Mouse (Mus musculus) central nervous system, embryonic 11.5 days (tissue): ENCODE data around the gene Usp17le. TPM values are rescaled to one million over a fixed set of nuclear protein-coding genes. Genes with fewer than 3 reads are reported as not detected.

Source experiments
- polyA plus RNA-seq: library from polyadenylated mRNA; depleted of rRNA; stranded (reverse); fragments of >200 nt; gene quantifications from 2 replicates; pipeline ENCODE4 v1.2.3, GENCODE M21; 2012; rRNA removed

Usp17le gene
- not detected in 2 replicates for polyA plus RNA-seq

DNA sequence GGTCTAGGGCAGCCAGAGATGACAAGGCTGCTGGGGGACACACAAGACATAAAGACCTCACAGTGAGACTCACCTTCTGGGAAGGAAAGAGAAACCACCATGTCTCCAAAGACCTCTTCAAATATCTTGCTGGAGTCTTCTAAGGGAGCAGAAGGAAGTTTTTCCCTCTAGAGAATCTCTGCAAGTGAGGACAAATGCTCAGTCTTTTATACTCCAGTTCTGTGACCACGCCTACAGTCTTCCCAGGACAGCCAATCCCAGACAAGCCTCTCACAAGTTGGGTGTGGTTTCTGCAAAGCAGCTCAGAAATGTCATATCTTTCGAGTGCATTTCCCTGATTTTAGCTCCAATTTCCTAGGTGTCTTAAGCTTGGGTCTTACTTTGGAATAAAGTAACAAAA, at the start of gene Usp17le:
Gene Usp17le (minus strand): TSS at position 101 of the 400 bp plus-strand sequence.

Other genes starting within 250 kb of the Usp17le start
- not detected in 2 replicates for gene Olfr651, start 227.3 kb downstream of the Usp17le start, polyA plus RNA-seq
- gene Olfr652, start 216.6 kb downstream of the Usp17le start, polyA plus RNA-seq, result not detected in 2 replicates
- gene Olfr653, start 200.2 kb downstream of the Usp17le start, polyA plus RNA-seq, result not detected in 2 replicates
- gene Olfr654, start 190.4 kb downstream of the Usp17le start, polyA plus RNA-seq, result not detected in 2 replicates
- not detected in 2 replicates for gene Olfr655, start 175.7 kb downstream of the Usp17le start, polyA plus RNA-seq
- not detected in 2 replicates for gene Olfr656, start 163.5 kb downstream of the Usp17le start, polyA plus RNA-seq
- gene Olfr657, start 152.7 kb downstream of the Usp17le start, polyA plus RNA-seq, result not detected in 2 replicates
- 0.05 and 0.09 TPM in 2 replicates for gene Olfr658, start 130.2 kb downstream of the Usp17le start, polyA plus RNA-seq
- not detected in 2 replicates for gene Olfr659, start 110.7 kb downstream of the Usp17le start, polyA plus RNA-seq
- gene Olfr661, start 91.0 kb downstream of the Usp17le start, polyA plus RNA-seq, result not detected in 2 replicates
- not detected in 2 replicates for gene Usp17lb, start 65.1 kb upstream of the Usp17le start, polyA plus RNA-seq
- gene Usp17la, start 79.5 kb upstream of the Usp17le start, polyA plus RNA-seq, result not detected in 2 replicates
- gene Olfr665, start 100.6 kb upstream of the Usp17le start, polyA plus RNA-seq, result not detected in 2 replicates
- gene Olfr666, start 118.5 kb upstream of the Usp17le start, polyA plus RNA-seq, result not detected in 2 replicates
- not detected in 2 replicates for gene Olfr667, start 144.0 kb upstream of the Usp17le start, polyA plus RNA-seq
- not detected in 2 replicates for gene Olfr668, start 150.6 kb upstream of the Usp17le start, polyA plus RNA-seq
- not detected in 2 replicates for gene Olfr669, start 156.8 kb upstream of the Usp17le start, polyA plus RNA-seq
- not detected in 2 replicates for gene Olfr670, start 185.2 kb upstream of the Usp17le start, polyA plus RNA-seq
- gene Olfr671, start 201.7 kb upstream of the Usp17le start, polyA plus RNA-seq, result not detected in 2 replicates
- not detected in 2 replicates for gene Olfr672, start 224.6 kb upstream of the Usp17le start, polyA plus RNA-seq